Mouse (Mus musculus): Measurements from ENCODE around the gene Fbl. TPM values are rescaled to one million over a fixed set of nuclear protein-coding genes. Genes with fewer than 3 reads are reported as not detected.
"Not testable (repeated sequence)": the region's sequence is repeated elsewhere in the genome, so short reads cannot be mapped to it uniquely, and the experiment has no call there.

The Fbl gene
- polyA plus RNA-seq, 1 experiment from 2014 or later = 123 TPM

- Histone ChIP-seq H3K4me3 (no peak overlapping the region), H3K36me3 (no peaks in the 10 kb centered on the region), H3K27ac (no peak overlapping the region), H3K9me3 (0 out of 2 replicates have a peak, but pooled peaks cover 6% of the 10 kb centered on the region), H3K27me3 (ENCODE audit: insufficient read depth, poor library complexity, severe bottlenecking) (no peaks in the 10 kb centered on the region), H3K4me1 (replicated peaks) (no peaks in the 10 kb centered on the region)
- 66% methylated on average over 19 of the region's 19 CpGs for WGBS
- no peak for DNase-seq (ENCODE audit: low spot score)
Observed at GRCm38 (mm10) chr7:28203207-28204108, 33.9 kb downstream of the Fbl start.

- DNase-seq (ENCODE audit: low spot score) = no peak
- H3K4me1 ChIP-seq (replicated peaks) = no peaks in the 10 kb centered on the region
- 0 out of 2 replicates have a peak, but pooled peaks cover 6% of the 10 kb centered on the region for H3K9me3 ChIP-seq
- no peak overlapping the region for H3K27ac ChIP-seq
- H3K36me3 ChIP-seq = no peaks in the 10 kb centered on the region
- H3K4me3 ChIP-seq = no peak overlapping the region
- WGBS = 74% methylated on average over 4 of the region's 4 CpGs
- no peaks in the 10 kb centered on the region for H3K27me3 ChIP-seq (ENCODE audit: insufficient read depth, poor library complexity, severe bottlenecking)
Observed at GRCm38 (mm10) chr7:28206044-28206600, 36.6 kb downstream of the Fbl start.

GRCm38 (mm10) chr7:28208396-28208987 lies 39.0 kb downstream of the Fbl start:
- peak overlapping the region; percentile 42 for H3K4me3 ChIP-seq
- 0 out of 2 replicates have a peak, but pooled peaks cover under 1% of the 10 kb centered on the region for H3K9me3 ChIP-seq
- peak overlapping the region; percentile 71; the same call in 1 of the 2 replicates for H3K27ac ChIP-seq
- no peaks in the 10 kb centered on the region for H3K36me3 ChIP-seq
- no peak for DNase-seq (ENCODE audit: low spot score)
- H3K4me1 ChIP-seq (replicated peaks) = no peaks in the 10 kb centered on the region
- H3K27me3 ChIP-seq (ENCODE audit: insufficient read depth, poor library complexity, severe bottlenecking) = no peaks in the 10 kb centered on the region
- WGBS = 57% methylated on average over 12 of the region's 12 CpGs

DNA sequence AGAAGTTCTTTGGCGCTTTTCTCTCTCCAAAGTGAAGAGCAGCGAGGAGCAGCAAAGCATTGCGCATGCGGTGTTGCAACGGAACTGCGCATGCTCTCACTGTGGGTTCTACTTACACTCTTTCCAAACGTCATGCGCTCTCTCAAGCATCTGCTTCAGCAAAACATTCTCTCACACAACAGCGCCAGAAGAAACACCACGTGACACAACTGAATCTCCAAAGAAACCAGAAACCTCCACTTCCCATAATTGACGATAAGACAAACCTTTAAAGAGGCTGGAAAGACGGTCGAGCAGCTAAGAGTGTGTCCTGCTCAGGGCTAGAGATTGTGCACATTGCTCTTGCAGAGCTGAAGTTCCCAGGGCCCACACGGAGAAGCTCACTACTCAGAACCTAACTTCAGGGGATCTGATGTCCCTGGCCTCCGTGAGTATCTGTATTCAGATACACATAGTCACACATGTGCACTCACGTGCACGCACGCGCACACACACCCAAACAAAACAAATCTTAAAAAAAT lies 39.5 kb downstream of the Fbl start:
- Histone ChIP-seq H3K27me3 (ENCODE audit: insufficient read depth, poor library complexity, severe bottlenecking) (no peaks in the 10 kb centered on the region), H3K4me3 (peak overlapping the region; percentile 42), H3K36me3 (no peaks in the 10 kb centered on the region), H3K9me3 (no peaks in the 10 kb centered on the region), H3K4me1 (replicated peaks) (no peaks in the 10 kb centered on the region), H3K27ac (peak overlapping the region; percentile 71; the same call in 1 of the 2 replicates)
- peak; percentile 55 for DNase-seq (ENCODE audit: low spot score)
- WGBS = 59% methylated on average over 19 of the region's 19 CpGs

DNA sequence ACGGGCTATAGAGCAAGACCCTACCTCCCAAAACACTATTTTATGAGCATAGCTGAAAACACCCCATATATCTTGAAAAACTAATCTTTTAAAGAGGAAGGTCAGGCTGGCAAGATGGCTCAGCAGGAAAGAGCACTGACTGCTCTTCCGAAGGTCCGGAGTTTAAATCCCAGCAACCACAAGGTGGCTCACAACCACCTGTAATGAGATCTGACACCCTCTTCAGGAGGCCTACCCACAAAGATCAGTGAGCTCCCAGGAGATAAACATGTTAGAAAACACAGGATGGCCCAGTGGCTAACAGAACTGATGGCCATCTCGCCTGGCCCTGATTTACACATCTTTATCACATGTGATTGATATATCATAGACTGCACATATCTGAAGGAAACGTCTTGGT lies 41.2 kb downstream of the Fbl start:
- H3K4me3 ChIP-seq = no peak overlapping the region
- no peaks in the 10 kb centered on the region for H3K9me3 ChIP-seq
- no peaks in the 10 kb centered on the region for H3K27me3 ChIP-seq (ENCODE audit: insufficient read depth, poor library complexity, severe bottlenecking)
- WGBS = 51% methylated on average over 5 of the region's 5 CpGs
- H3K27ac ChIP-seq = no peak overlapping the region
- no peaks in the 10 kb centered on the region for H3K36me3 ChIP-seq
- H3K4me1 ChIP-seq (replicated peaks) = no peaks in the 10 kb centered on the region
- no peak for DNase-seq (ENCODE audit: low spot score)

DNA sequence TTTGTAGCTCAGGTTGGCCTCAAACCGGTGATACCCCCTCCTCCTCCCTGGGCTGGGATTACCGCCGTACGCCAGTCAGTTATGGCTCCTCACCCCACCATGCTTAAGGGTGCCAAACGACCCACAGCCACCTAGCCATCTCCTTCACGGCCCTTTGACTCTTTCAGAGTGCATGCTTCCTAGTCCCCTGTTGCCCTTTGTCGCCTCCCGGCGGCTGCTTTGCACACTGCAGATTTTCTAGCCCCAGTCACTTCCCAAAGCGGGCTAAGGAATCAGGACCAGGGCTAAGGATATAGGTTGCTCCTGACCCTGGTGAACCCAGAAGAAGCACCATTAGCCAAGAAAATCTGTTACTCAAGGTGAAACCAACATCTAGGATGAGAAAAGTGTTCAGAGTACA lies 44.6 kb downstream of the Fbl start:
- Histone ChIP-seq H3K9me3 (0 out of 2 replicates have a peak, but pooled peaks cover 1% of the 10 kb centered on the region), H3K4me3 (no peak overlapping the region), H3K27ac (no peak overlapping the region), H3K4me1 (replicated peaks) (no peaks in the 10 kb centered on the region), H3K27me3 (ENCODE audit: insufficient read depth, poor library complexity, severe bottlenecking) (no peaks in the 10 kb centered on the region), H3K36me3 (no peaks in the 10 kb centered on the region)
- 40% methylated on average over 10 of the region's 10 CpGs for WGBS
- peak; percentile 51 for DNase-seq (ENCODE audit: low spot score)

DNA sequence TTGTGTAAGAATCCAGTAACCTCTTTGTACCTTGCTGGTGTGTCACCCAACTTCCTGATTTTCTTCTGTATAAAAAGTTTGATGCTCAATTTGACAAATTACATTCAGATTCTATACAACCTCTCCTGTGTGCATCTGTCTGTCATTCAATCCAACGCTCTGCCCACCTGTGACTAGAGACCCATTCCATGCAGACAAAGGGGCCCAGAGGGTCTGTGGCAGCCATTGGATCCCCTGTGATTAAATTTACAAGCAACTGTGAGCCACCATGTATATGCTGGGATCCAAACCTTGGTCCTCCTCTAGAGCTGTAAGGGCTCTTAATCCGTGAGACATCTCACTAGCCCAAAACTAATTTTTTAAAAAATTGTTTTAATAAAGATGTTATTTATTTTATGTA lies 46.4 kb downstream of the Fbl start:
- not testable (repeated sequence) for H3K4me1 ChIP-seq (replicated peaks); H3K4me3 ChIP-seq; H3K9me3 ChIP-seq; H3K27ac ChIP-seq; H3K36me3 ChIP-seq; H3K27me3 ChIP-seq (ENCODE audit: insufficient read depth, poor library complexity, severe bottlenecking); DNase-seq (ENCODE audit: low spot score)
- WGBS = 93% methylated on average over 2 of the region's 2 CpGs

DNA sequence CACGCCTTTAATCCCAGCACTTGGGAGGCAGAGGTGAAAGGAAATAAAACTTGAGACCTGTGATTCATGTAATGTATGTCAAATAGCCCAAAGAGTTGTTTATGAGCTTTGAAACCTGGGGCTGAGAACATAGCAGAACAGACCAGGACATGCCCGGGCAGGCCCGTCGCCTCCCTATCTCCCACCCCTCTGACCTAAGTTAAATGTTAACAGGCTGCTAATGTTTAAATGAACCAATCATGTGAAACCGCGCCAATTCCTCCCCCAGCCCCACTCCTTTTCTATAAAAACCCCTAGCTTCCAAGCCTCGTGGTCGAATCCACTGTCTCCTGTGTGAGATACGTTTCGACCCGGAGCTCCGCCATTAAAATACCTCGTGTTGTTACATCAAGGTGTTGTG lies 48.3 kb downstream of the Fbl start:
- WGBS = 89% methylated on average over 13 of the region's 13 CpGs
- not testable (repeated sequence) for H3K9me3 ChIP-seq; H3K4me3 ChIP-seq; H3K4me1 ChIP-seq (replicated peaks); H3K27me3 ChIP-seq (ENCODE audit: insufficient read depth, poor library complexity, severe bottlenecking); DNase-seq (ENCODE audit: low spot score); H3K36me3 ChIP-seq; H3K27ac ChIP-seq

GRCm38 (mm10) chr7:28218951-28219740 lies 49.6 kb downstream of the Fbl start:
- not testable (repeated sequence) for H3K9me3 ChIP-seq; H3K27ac ChIP-seq; H3K4me3 ChIP-seq; H3K4me1 ChIP-seq (replicated peaks); H3K27me3 ChIP-seq (ENCODE audit: insufficient read depth, poor library complexity, severe bottlenecking); DNase-seq (ENCODE audit: low spot score); H3K36me3 ChIP-seq
- WGBS = 91% methylated on average over 20 of the region's 20 CpGs

DNA sequence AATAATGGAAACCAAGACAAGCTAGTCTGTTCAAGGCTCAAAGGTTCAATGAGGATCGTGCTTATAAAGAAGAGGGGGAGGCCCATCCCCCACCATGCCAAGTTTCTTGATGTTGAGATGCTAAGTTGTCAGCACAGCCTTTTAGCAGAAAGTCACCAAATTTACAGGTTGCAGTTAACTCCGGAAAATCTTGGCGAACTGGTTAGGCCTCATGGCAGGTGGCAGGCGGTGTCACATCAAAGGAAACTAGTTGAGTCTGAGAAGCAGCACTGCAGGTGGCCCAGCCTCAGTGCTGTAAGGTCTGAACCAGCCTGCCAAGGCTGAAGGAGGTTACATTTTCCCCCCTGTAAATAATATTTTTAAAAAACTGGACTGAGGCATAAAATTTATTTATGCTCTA lies 57.3 kb downstream of the Fbl start:
- not testable (repeated sequence) for H3K4me3 ChIP-seq; H3K27ac ChIP-seq; H3K36me3 ChIP-seq; H3K27me3 ChIP-seq (ENCODE audit: insufficient read depth, poor library complexity, severe bottlenecking); DNase-seq (ENCODE audit: low spot score); H3K4me1 ChIP-seq (replicated peaks)
- H3K9me3 ChIP-seq = peaks cover 32% of the 10 kb centered on the region
- WGBS = 86% methylated on average over 4 of the region's 4 CpGs

GRCm38 (mm10) chr7:28227421-28227820 lies 57.9 kb downstream of the Fbl start:
- H3K27me3 ChIP-seq (ENCODE audit: insufficient read depth, poor library complexity, severe bottlenecking); H3K4me3 ChIP-seq; H3K27ac ChIP-seq; H3K36me3 ChIP-seq; H3K4me1 ChIP-seq (replicated peaks); DNase-seq (ENCODE audit: low spot score): not testable (repeated sequence)
- peaks cover 32% of the 10 kb centered on the region for H3K9me3 ChIP-seq
- 89% methylated on average over 4 of the region's 4 CpGs for WGBS
